ENCODE assay signal across 16 mouse cellular contexts in the genomic region with DNA sequence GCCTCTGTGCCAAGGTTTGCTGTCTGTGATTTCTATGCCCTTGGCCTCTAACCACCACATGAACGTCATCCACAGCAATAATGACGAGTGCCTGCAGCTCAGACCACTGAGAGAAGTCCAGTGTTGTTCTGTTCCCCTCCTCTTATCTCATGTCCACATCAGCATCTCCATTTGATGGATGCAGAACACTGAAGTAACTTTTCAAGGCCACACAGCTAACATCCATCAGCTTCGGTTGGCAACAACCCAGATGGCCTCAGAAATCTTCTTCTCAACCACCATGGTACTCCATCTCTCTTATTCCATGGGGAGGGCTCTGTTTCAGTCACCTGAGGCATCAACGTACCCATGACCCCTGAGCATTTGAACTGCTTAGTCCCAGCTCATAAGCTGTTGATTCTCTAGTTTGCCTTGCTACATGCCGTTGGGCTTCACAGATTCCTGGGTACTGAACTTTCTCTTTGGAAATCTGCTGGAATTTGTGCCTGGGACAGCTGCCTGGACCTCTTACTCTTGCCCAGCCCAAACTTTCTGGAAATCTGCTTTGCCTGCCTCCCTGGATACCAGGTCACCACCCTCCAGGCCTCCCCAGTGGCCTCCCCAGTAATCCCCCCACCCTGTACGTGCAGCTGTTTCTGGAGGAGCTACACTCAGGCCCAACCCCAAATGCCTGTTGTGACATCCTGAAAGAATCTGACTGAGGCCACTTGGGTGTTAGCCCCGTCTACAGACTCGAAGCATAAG.
DNase-seq lines count a peak whose midpoint lies in the region; ATAC-seq and TF ChIP-seq lines count a peak whose summit lies in the region.
"Had no signal": no experiment of that assay in that cellular context is flagged by ENCODE, and none has a peak within 500 bp of the region (broad histone marks: within the 10 kb centered on the region; RNA-seq: fewer than 3 reads in every experiment).

No protein-coding gene starts in this region.

- no peak overlapping the region for H3K4me2 ChIP-seq in lung, postnatal 0 days (replicated peaks; ENCODE audit: low read depth, low read length)
- H3K4me2 ChIP-seq: embryonic facial prominence, embryonic 13.5 days; neural tube, embryonic 13.5 days; stomach, embryonic 15.5 days had no signal

- no peak for TF ChIP-seq EP300 in lung, postnatal 0 days (IDR thresholded peaks at IDR 0.05)

- peak; percentile 21; the same call in 1 of the 2 replicates for ATAC-seq in lung, postnatal 0 days
- ATAC-seq: CD4-positive, CD25-positive, alpha-beta regulatory T cell, adult 4 months had no signal

- H3K9me3 ChIP-seq in lung, postnatal 0 days (ENCODE audit: low read length) = no peaks in the 10 kb centered on the region
- H3K9me3 ChIP-seq: embryonic facial prominence, embryonic 13.5 days; neural tube, embryonic 13.5 days; stomach, embryonic 15.5 days had no signal

- H3K4me1 ChIP-seq in lung, postnatal 0 days (ENCODE audit: insufficient read depth, low read depth, low read length) = no peaks in the 10 kb centered on the region
- H3K4me1 ChIP-seq: neural tube, embryonic 13.5 days; stomach, embryonic 15.5 days had no signal

- no peak overlapping the region for H3K9ac ChIP-seq in lung, postnatal 0 days (replicated peaks; ENCODE audit: low read depth)
- H3K9ac ChIP-seq: embryonic facial prominence, embryonic 13.5 days; neural tube, embryonic 13.5 days; stomach, embryonic 15.5 days had no signal

- intact Hi-C loops in gastrocnemius, postnatal 14 days (cut with DNase I; ENCODE audit: low total_unique reads) = loop anchor here (5.0 kb wide), 1 partner anchor 1096 kb away; no protein-coding TSS in a partner anchor

- H3K27ac ChIP-seq in lung, postnatal 0 days (ENCODE audit: low read length) = no peak overlapping the region
- H3K27ac ChIP-seq: embryonic facial prominence, embryonic 13.5 days; kidney, postnatal 0 days; neural tube, embryonic 13.5 days; stomach, embryonic 15.5 days had no signal

- no peak for TF ChIP-seq CTCF in lung, postnatal 0 days (IDR thresholded peaks at IDR 0.05)

- no peak overlapping the region for H3K4me3 ChIP-seq in lung, postnatal 0 days (ENCODE audit: low read depth, low read length)
- H3K4me3 ChIP-seq: embryonic facial prominence, embryonic 13.5 days; neural tube, embryonic 13.5 days; stomach, embryonic 15.5 days had no signal

- 67% methylated on average over 8 of the region's 8 CpGs for WGBS in lung, postnatal 0 days

- no peaks in the 10 kb centered on the region for H3K27me3 ChIP-seq in lung, postnatal 0 days (replicated peaks; ENCODE audit: insufficient read depth, low read length)
- H3K27me3 ChIP-seq: embryonic facial prominence, embryonic 13.5 days; neural tube, embryonic 13.5 days; stomach, embryonic 15.5 days had no signal

- H3K36me3 ChIP-seq in lung, postnatal 0 days (ENCODE audit: insufficient read depth, low read length) = no peaks in the 10 kb centered on the region
- H3K36me3 ChIP-seq: embryonic facial prominence, embryonic 13.5 days; neural tube, embryonic 13.5 days; stomach, embryonic 15.5 days had no signal

- DNase-seq in lung, postnatal 0 days (ENCODE audit: low spot score) = no peak
- DNase-seq in lung, postnatal 36 days = no peak
- DNase-seq in adrenal gland, postnatal 25 days = peak; percentile 6
- DNase-seq in gastrocnemius, postnatal 14 days = peak; percentile 62
- peak; percentile 23 for DNase-seq in heart, postnatal 4 days
- DNase-seq in thymus, postnatal 4 days = no peak
- no peak for DNase-seq in right cerebral cortex, postnatal 10 days (ENCODE audit: low spot score in 2 of 2)
- no peak for DNase-seq in spleen, postnatal 10 days (ENCODE audit: low spot score in 2 of 2)
- DNase-seq: cerebellum, adult 2 months; lung, adult 2 months; thymus, postnatal 14 days had no signal

Comparison
In these comparisons a context has a peak if more than half of its experiments do, and no peak if none do; other contexts are left out.
1. DNase-seq: peak in adrenal gland, postnatal 25 days (single experiment), gastrocnemius, postnatal 14 days (single experiment) and heart, postnatal 4 days (single experiment); none in lung, postnatal 0 days (single experiment), lung, postnatal 36 days (single experiment), thymus, postnatal 4 days (single experiment), right cerebral cortex, postnatal 10 days (0 of 2) and spleen, postnatal 10 days (0 of 2).